Mouse (Mus musculus) kidney, embryonic 14.5 days (tissue): Measurements from ENCODE around the gene 1700013G24Rik. TPM values are rescaled to one million over a fixed set of nuclear protein-coding genes. Genes with fewer than 3 reads are reported as not detected.

ENCODE experiments used
- ATAC-seq: fragments of 200-750 bp; cut with Nextera tagmentation; 2 replicates; pipeline ENCODE4 v1.8.0; 2017; ENCODE audit warnings: moderate number of reproducible peaks, mild to moderate bottlenecking, moderate TSS enrichment, moderate library complexity; ENCODE audit not compliant: low FRiP score, low TSS enrichment
- H3K27ac ChIP-seq: fragments of 300-500 bp; sonication (generic); 2 replicates; pipeline ENCODE4 v1.5.1; 2014; ENCODE audit warnings: low read depth, mild to moderate bottlenecking, low read length, moderate library complexity, mixed read lengths
- H3K27me3 ChIP-seq: fragments of 300-500 bp; sonication (generic); 2 replicates; pipeline ENCODE4 v1.6.1; 2014; ENCODE audit warnings: mild to moderate bottlenecking, low read length; ENCODE audit not compliant: control insufficient read depth, insufficient read depth
- H3K36me3 ChIP-seq: fragments of 300-500 bp; sonication (generic); 2 replicates; pipeline ENCODE4 v1.6.1; 2014; ENCODE audit warnings: low read length, mixed read lengths; ENCODE audit not compliant: control insufficient read depth, insufficient read depth
- H3K4me1 ChIP-seq: fragments of 300-500 bp; sonication (generic); 2 replicates; pipeline ENCODE4 v1.6.1; 2014; ENCODE audit warnings: low read length, mixed read lengths; ENCODE audit not compliant: control insufficient read depth, insufficient read depth
- H3K4me2 ChIP-seq: fragments of 300-500 bp; sonication (generic); replicated peaks from 2 replicates; pipeline ENCODE4 v1.6.1; 2014; ENCODE audit warnings: low read depth, mild to moderate bottlenecking, low read length
- H3K4me3 ChIP-seq: fragments of 300-500 bp; sonication (generic); 2 replicates; pipeline ENCODE4 v1.5.1; 2014; ENCODE audit warnings: mild to moderate bottlenecking, low read length
- H3K9ac ChIP-seq: fragments of 300-500 bp; sonication (generic); 2 replicates; pipeline ENCODE4 v1.6.1; 2014; ENCODE audit warnings: low read depth, mild to moderate bottlenecking, low read length, moderate library complexity
- H3K9me3 ChIP-seq: fragments of 300-500 bp; sonication (generic); 2 replicates; pipeline ENCODE4 v1.6.1; 2016; ENCODE audit warnings: low read length; ENCODE audit not compliant: control insufficient read depth
- WGBS: fragments of 180-500 bp; shearing (Covaris S2); extraction: QIAGEN DNeasy Blood & Tissue Kit; methylation state at CpG from one replicate; pipeline ENCODE4 v1.1.7; 2014; 5-methylcytosine and 5-hydroxymethylcytosine counted together
- polyA plus RNA-seq: library from polyadenylated mRNA; unstranded; fragments of >200 nt; fragmentation: Nextera tagmentation; extraction: Ambion mirVana; gene quantifications from 2 replicates; pipeline ENCODE4 v1.2.1, GENCODE M21; 2014

1700013G24Rik gene
- polyA plus RNA-seq, 1 experiment from 2014 or later, result not detected

GRCm38 (mm10) chr4:137470701-137471317 lies 17.7 kb downstream of the 1700013G24Rik start:
- H3K9ac ChIP-seq, result peak overlapping the region; percentile 40; the same call in 1 of the 2 replicates
- H3K27me3 ChIP-seq, result no peaks in the 10 kb centered on the region
- 27% methylated on average over 9 of the region's 9 CpGs for WGBS
- H3K27ac ChIP-seq, result peak overlapping the region; percentile 77
- 0 out of 2 replicates have a peak, but pooled peaks have one; percentile 7 for ATAC-seq
- no peaks in the 10 kb centered on the region for H3K9me3 ChIP-seq
- H3K4me2 ChIP-seq, result peak overlapping the region; percentile 82
- H3K36me3 ChIP-seq, result no peaks in the 10 kb centered on the region
- H3K4me3 ChIP-seq, result peak overlapping the region; percentile 91
- H3K4me1 ChIP-seq, result peaks cover 66% of the 10 kb centered on the region

GRCm38 (mm10) chr4:137471326-137471725 lies 18.2 kb downstream of the 1700013G24Rik start:
- peaks cover 71% of the 10 kb centered on the region for H3K4me1 ChIP-seq
- no peaks in the 10 kb centered on the region for H3K36me3 ChIP-seq
- H3K27ac ChIP-seq, result peak overlapping the region; percentile 77
- H3K9ac ChIP-seq, result peak overlapping the region; percentile 40; the same call in 1 of the 2 replicates
- 49% methylated on average over 8 of the region's 8 CpGs for WGBS
- H3K27me3 ChIP-seq, result no peaks in the 10 kb centered on the region
- ATAC-seq, result no peak
- H3K4me2 ChIP-seq, result peak overlapping the region; percentile 82
- H3K4me3 ChIP-seq, result peak overlapping the region; percentile 91
- no peaks in the 10 kb centered on the region for H3K9me3 ChIP-seq

- Histone ChIP-seq H3K27me3 (no peaks in the 10 kb centered on the region), H3K4me1 (peaks cover 81% of the 10 kb centered on the region), H3K4me2 (no peak overlapping the region; the same call in 1 of the 2 replicates), H3K36me3 (no peaks in the 10 kb centered on the region), H3K27ac (no peak overlapping the region; the same call in 1 of the 2 replicates), H3K4me3 (no peak overlapping the region), H3K9me3 (no peaks in the 10 kb centered on the region), H3K9ac (no peak overlapping the region)
- WGBS, result 67% methylated on average over 8 of the region's 8 CpGs
- no peak for ATAC-seq
These were observed 20.2 kb downstream of the 1700013G24Rik start for GRCm38 (mm10) chr4:137473240-137473639.

- H3K9ac ChIP-seq, result no peak overlapping the region
- no peak overlapping the region; the same call in 1 of the 2 replicates for H3K4me2 ChIP-seq
- no peaks in the 10 kb centered on the region for H3K27me3 ChIP-seq
- H3K4me1 ChIP-seq, result peaks cover 87% of the 10 kb centered on the region
- H3K27ac ChIP-seq, result peak overlapping the region; percentile 19; the same call in 1 of the 2 replicates
- 49% methylated on average over 18 of the region's 18 CpGs for WGBS
- H3K4me3 ChIP-seq, result no peak overlapping the region
- H3K36me3 ChIP-seq, result no peaks in the 10 kb centered on the region
- no peaks in the 10 kb centered on the region for H3K9me3 ChIP-seq
- ATAC-seq, result no peak
These were observed 20.8 kb downstream of the 1700013G24Rik start for GRCm38 (mm10) chr4:137473701-137474388.

GRCm38 (mm10) chr4:137474694-137475093 lies 21.6 kb downstream of the 1700013G24Rik start:
- Histone ChIP-seq H3K36me3 (no peaks in the 10 kb centered on the region), H3K4me2 (no peak overlapping the region), H3K9ac (no peak overlapping the region), H3K27ac (no peak overlapping the region), H3K27me3 (no peaks in the 10 kb centered on the region), H3K9me3 (no peaks in the 10 kb centered on the region), H3K4me3 (no peak overlapping the region), H3K4me1 (peaks cover 94% of the 10 kb centered on the region)
- no peak for ATAC-seq
- 93% methylated on average over 7 of the region's 7 CpGs for WGBS

- Histone ChIP-seq H3K4me2 (peak overlapping the region; percentile 32), H3K4me1 (peaks cover 94% of the 10 kb centered on the region), H3K36me3 (no peaks in the 10 kb centered on the region), H3K27me3 (no peaks in the 10 kb centered on the region), H3K4me3 (no peak overlapping the region), H3K9me3 (no peaks in the 10 kb centered on the region), H3K9ac (peak overlapping the region; percentile 50; the same call in 1 of the 2 replicates), H3K27ac (peak overlapping the region; percentile 85)
- ATAC-seq, result no peak
- 77% methylated on average over 13 of the region's 13 CpGs for WGBS
These were observed 22.4 kb downstream of the 1700013G24Rik start for GRCm38 (mm10) chr4:137475271-137476050.

GRCm38 (mm10) chr4:137476065-137476760 lies 23.1 kb downstream of the 1700013G24Rik start:
- peak overlapping the region; percentile 32 for H3K4me2 ChIP-seq
- WGBS, result 24% methylated on average over 10 of the region's 10 CpGs
- ATAC-seq, result peak; percentile 13; the same call in 1 of the 2 replicates

GRCm38 (mm10) chr4:137476761-137477237 lies 23.7 kb downstream of the 1700013G24Rik start:
- 8% methylated on average over 17 of the region's 17 CpGs for WGBS
- no peaks in the 10 kb centered on the region for H3K9me3 ChIP-seq
- H3K4me1 ChIP-seq, result peaks cover 94% of the 10 kb centered on the region
- ATAC-seq, result no peak
- no peaks in the 10 kb centered on the region for H3K36me3 ChIP-seq
- peak overlapping the region; percentile 32 for H3K4me2 ChIP-seq
- peak overlapping the region; percentile 85 for H3K27ac ChIP-seq
- no peaks in the 10 kb centered on the region for H3K27me3 ChIP-seq
- 0 out of 2 replicates have a peak overlapping the region, but pooled peaks have one; percentile 5 for H3K4me3 ChIP-seq
- peak overlapping the region; percentile 50 for H3K9ac ChIP-seq

More at GRCm38 (mm10) chr4:137476065-137476760, 23.1 kb downstream of the 1700013G24Rik start:
- Histone ChIP-seq H3K27me3 (no peaks in the 10 kb centered on the region), H3K9me3 (no peaks in the 10 kb centered on the region), H3K36me3 (no peaks in the 10 kb centered on the region), H3K4me1 (peaks cover 94% of the 10 kb centered on the region), H3K9ac (peak overlapping the region; percentile 50), H3K27ac (peak overlapping the region; percentile 85), H3K4me3 (peak overlapping the region; percentile 5; the same call in 1 of the 2 replicates)
